Mouse (Mus musculus) neural tube, embryonic 11.5 days (tissue): ENCODE results near the gene Gm2115. TPM values are rescaled to one million over a fixed set of nuclear protein-coding genes. Genes with fewer than 3 reads are reported as not detected.

Source experiments
- ATAC-seq: fragments of 200-750 bp; cut with Nextera tagmentation; 2 replicates; pipeline ENCODE4 v1.8.0; 2017; ENCODE audit warnings: moderate number of reproducible peaks, mild to moderate bottlenecking, moderate TSS enrichment, moderate library complexity; ENCODE audit not compliant: insufficient read depth, low FRiP score, low TSS enrichment
- DNase-seq: peaks from one replicate; pipeline ENCODE4 v3.0.0-alpha.2; 2015; ENCODE audit warnings: low spot score
- H3K27ac ChIP-seq: fragments of 300-500 bp; sonication (generic); 2 replicates; pipeline ENCODE4 v1.5.1; 2014; ENCODE audit warnings: low read depth, mild to moderate bottlenecking, low read length
- H3K27me3 ChIP-seq: fragments of 300-500 bp; sonication (generic); 2 replicates; pipeline ENCODE4 v1.6.1; 2014; ENCODE audit warnings: mild to moderate bottlenecking, low read length, mixed read lengths; ENCODE audit not compliant: control insufficient read depth, insufficient read depth
- H3K36me3 ChIP-seq: fragments of 300-500 bp; sonication (generic); 2 replicates; pipeline ENCODE4 v1.6.1; 2014; ENCODE audit warnings: mild to moderate bottlenecking, low read length, moderate library complexity, mixed read lengths; ENCODE audit not compliant: control insufficient read depth, insufficient read depth
- H3K4me1 ChIP-seq: fragments of 300-500 bp; sonication (generic); 2 replicates; pipeline ENCODE4 v1.6.1; 2014; ENCODE audit warnings: low read length, mixed read lengths; ENCODE audit not compliant: control insufficient read depth, insufficient read depth
- H3K4me2 ChIP-seq: fragments of 300-500 bp; sonication (generic); 2 replicates; pipeline ENCODE4 v1.6.1; 2014; ENCODE audit warnings: low read depth, mild to moderate bottlenecking, moderate library complexity
- H3K4me3 ChIP-seq: fragments of 300-500 bp; sonication (generic); 2 replicates; pipeline ENCODE4 v1.5.1; 2014; ENCODE audit warnings: low read depth, low read length
- H3K9ac ChIP-seq: fragments of 300-500 bp; sonication (generic); 2 replicates; pipeline ENCODE4 v1.6.1; 2014; ENCODE audit warnings: mild to moderate bottlenecking, low read length
- H3K9me3 ChIP-seq: fragments of 300-500 bp; sonication (generic); 2 replicates; pipeline ENCODE4 v1.6.1; 2016; ENCODE audit warnings: low read length; ENCODE audit not compliant: control insufficient read depth
- whole genome bisulfite sequencing: fragments of 180-500 bp; shearing (Covaris S2); extraction: QIAGEN DNeasy Blood & Tissue Kit; methylation state at CpG from one replicate; pipeline ENCODE4 v1.1.7; 2014; 5-methylcytosine and 5-hydroxymethylcytosine counted together
- polyA plus RNA-seq: library from polyadenylated mRNA; unstranded; fragments of >200 nt; fragmentation: Nextera tagmentation; extraction: Ambion mirVana; gene quantifications from 2 replicates; pipeline ENCODE4 v1.2.1, GENCODE M21; 2014

Gene Gm2115
- polyA plus RNA-seq, 1 experiment from 2014 or later, result 0.07 TPM

DNA sequence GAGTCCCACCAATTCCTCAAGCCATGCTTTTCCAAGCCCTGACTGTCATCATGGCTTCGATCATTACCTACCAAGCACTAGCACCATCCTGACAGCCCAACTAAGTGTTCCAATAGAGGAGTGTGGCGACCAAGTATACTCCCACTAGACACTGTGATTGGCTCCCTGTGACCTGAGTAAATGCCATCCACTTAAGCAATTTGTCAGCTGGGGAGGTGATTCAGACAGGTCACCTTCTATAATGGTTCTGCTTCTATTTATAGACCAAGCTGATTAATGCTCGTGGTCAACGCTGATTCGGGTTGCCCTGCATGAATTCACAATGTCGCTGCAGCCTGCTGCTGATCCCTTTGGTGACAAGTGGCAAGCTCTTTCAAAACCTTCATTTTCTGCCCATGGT is 37.4 kb downstream of the Gm2115 start:
- no peak overlapping the region for H3K27ac ChIP-seq
- H3K36me3 ChIP-seq, result no peaks in the 10 kb centered on the region
- no peak for ATAC-seq
- H3K4me2 ChIP-seq, result no peak overlapping the region
- H3K9me3 ChIP-seq, result no peaks in the 10 kb centered on the region
- H3K4me1 ChIP-seq, result no peaks in the 10 kb centered on the region
- H3K4me3 ChIP-seq, result no peak overlapping the region
- WGBS, result 78% methylated on average over 6 of the region's 6 CpGs
- DNase-seq, result no peak
- no peak overlapping the region for H3K9ac ChIP-seq
- H3K27me3 ChIP-seq, result no peaks in the 10 kb centered on the region

DNA sequence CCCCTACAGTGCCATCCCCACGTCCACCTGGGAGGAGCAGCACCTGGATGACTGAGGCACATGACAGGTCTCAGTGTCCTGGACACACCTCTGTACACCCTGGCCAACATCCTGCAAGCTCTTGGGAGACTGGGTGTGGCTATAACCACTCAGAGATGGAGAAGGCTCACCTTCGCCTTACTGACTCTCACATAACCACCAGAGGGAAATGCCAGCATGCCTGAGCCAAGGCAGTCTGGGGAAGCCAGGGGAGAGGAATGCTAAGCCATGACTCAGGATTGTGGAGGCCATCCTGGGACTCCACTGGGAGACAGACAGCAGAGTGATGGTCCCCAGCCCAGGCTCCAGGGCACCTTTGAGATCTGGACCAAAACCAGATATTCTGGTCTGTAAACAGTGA is 48.3 kb downstream of the Gm2115 start:
- no peaks in the 10 kb centered on the region for H3K27me3 ChIP-seq
- ATAC-seq, result no peak
- no peaks in the 10 kb centered on the region for H3K9me3 ChIP-seq
- DNase-seq, result no peak
- no peaks in the 10 kb centered on the region for H3K4me1 ChIP-seq
- no peak overlapping the region for H3K9ac ChIP-seq
- no peak overlapping the region for H3K4me3 ChIP-seq
- H3K4me2 ChIP-seq, result no peak overlapping the region
- no peak overlapping the region for H3K27ac ChIP-seq
- no peaks in the 10 kb centered on the region for H3K36me3 ChIP-seq
- 81% methylated on average over 2 of the region's 2 CpGs for WGBS

- DNase-seq, result no peak
- H3K27ac ChIP-seq, result no peak overlapping the region
- 80% methylated on average over 1 of the region's 1 CpGs for WGBS
- H3K9ac ChIP-seq, result no peak overlapping the region
- no peaks in the 10 kb centered on the region for H3K36me3 ChIP-seq
- no peaks in the 10 kb centered on the region for H3K4me1 ChIP-seq
- H3K9me3 ChIP-seq, result no peaks in the 10 kb centered on the region
- no peak overlapping the region for H3K4me3 ChIP-seq
- no peak overlapping the region for H3K4me2 ChIP-seq
- H3K27me3 ChIP-seq, result no peaks in the 10 kb centered on the region
- no peak for ATAC-seq
Observed at GRCm38 (mm10) chr7:84578841-84579240, 50.1 kb downstream of the Gm2115 start.

GRCm38 (mm10) chr7:84579769-84580168 is 51.0 kb downstream of the Gm2115 start:
- no peak for ATAC-seq
- no peak for DNase-seq
- Histone ChIP-seq H3K4me2 (no peak overlapping the region), H3K4me1 (no peaks in the 10 kb centered on the region), H3K4me3 (no peak overlapping the region), H3K9me3 (no peaks in the 10 kb centered on the region), H3K9ac (no peak overlapping the region), H3K27ac (no peak overlapping the region), H3K27me3 (no peaks in the 10 kb centered on the region), H3K36me3 (no peaks in the 10 kb centered on the region)
- 100% methylated on average over 1 of the region's 1 CpGs for WGBS

DNA sequence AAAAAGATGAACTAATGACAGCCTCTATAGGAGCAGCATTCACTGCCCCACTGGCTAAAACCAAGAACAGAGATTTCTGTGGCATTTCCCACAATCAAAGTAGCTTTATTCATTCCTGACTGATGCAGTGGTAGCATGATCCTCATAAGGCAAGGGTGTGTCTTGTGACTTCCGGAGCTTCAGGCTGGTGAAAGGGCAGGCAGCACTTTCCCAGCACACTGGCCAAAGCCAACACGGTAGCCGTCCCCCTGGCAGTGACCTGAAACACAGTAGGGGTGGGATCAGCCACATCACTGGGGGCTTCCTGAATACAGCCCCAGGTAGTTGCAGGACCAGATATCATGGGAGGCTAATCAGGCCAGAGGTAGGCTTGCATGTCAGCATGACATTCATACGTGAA is 56.3 kb downstream of the Gm2115 start:
- ATAC-seq, result no peak
- 89% methylated on average over 4 of the region's 4 CpGs for WGBS
- no peaks in the 10 kb centered on the region for H3K36me3 ChIP-seq

GRCm38 (mm10) chr7:84586360-84587100 is 57.8 kb downstream of the Gm2115 start:
- no peaks in the 10 kb centered on the region for H3K4me1 ChIP-seq
- H3K4me3 ChIP-seq, result no peak overlapping the region
- ATAC-seq (0 out of 2 replicates have a peak, but pooled peaks have one; percentile 18), DNase-seq (no peak)
- H3K9ac ChIP-seq, result no peak overlapping the region
- 62% methylated on average over 3 of the region's 3 CpGs for WGBS
- H3K9me3 ChIP-seq, result no peaks in the 10 kb centered on the region
- H3K27me3 ChIP-seq, result no peaks in the 10 kb centered on the region
- no peak overlapping the region for H3K4me2 ChIP-seq
- H3K27ac ChIP-seq, result no peak overlapping the region
- H3K36me3 ChIP-seq, result no peaks in the 10 kb centered on the region

More for the DNA sequence above, 56.3 kb downstream of the Gm2115 start:
- H3K4me2 ChIP-seq, result no peak overlapping the region
- H3K4me3 ChIP-seq, result no peak overlapping the region
- DNase-seq, result no peak
- no peak overlapping the region for H3K9ac ChIP-seq
- H3K4me1 ChIP-seq, result no peaks in the 10 kb centered on the region
- no peak overlapping the region for H3K27ac ChIP-seq
- no peaks in the 10 kb centered on the region for H3K27me3 ChIP-seq
- H3K9me3 ChIP-seq, result no peaks in the 10 kb centered on the region

- Histone ChIP-seq H3K4me3 (no peak overlapping the region), H3K4me1 (no peaks in the 10 kb centered on the region), H3K27ac (no peak overlapping the region), H3K9me3 (no peaks in the 10 kb centered on the region), H3K36me3 (no peaks in the 10 kb centered on the region), H3K27me3 (no peaks in the 10 kb centered on the region), H3K4me2 (no peak overlapping the region), H3K9ac (no peak overlapping the region)
- DNase-seq (no peak), ATAC-seq (no peak)
- WGBS, result 88% methylated on average over 5 of the region's 5 CpGs
Observed at GRCm38 (mm10) chr7:84587101-84587783, 58.5 kb downstream of the Gm2115 start.

GRCm38 (mm10) chr7:84590622-84591021 is 61.9 kb downstream of the Gm2115 start:
- Histone ChIP-seq H3K27ac (no peak overlapping the region), H3K27me3 (no peaks in the 10 kb centered on the region), H3K4me1 (no peaks in the 10 kb centered on the region), H3K36me3 (no peaks in the 10 kb centered on the region), H3K4me2 (no peak overlapping the region), H3K4me3 (no peak overlapping the region), H3K9ac (no peak overlapping the region), H3K9me3 (no peaks in the 10 kb centered on the region)
- WGBS, result 89% methylated on average over 2 of the region's 2 CpGs
- DNase-seq, result no peak
- no peak for ATAC-seq

- H3K27ac ChIP-seq, result no peak overlapping the region
- H3K27me3 ChIP-seq, result no peaks in the 10 kb centered on the region
- WGBS, result 97% methylated on average over 3 of the region's 3 CpGs
- H3K4me3 ChIP-seq, result no peak overlapping the region
- no peaks in the 10 kb centered on the region for H3K9me3 ChIP-seq
- no peaks in the 10 kb centered on the region for H3K36me3 ChIP-seq
- no peaks in the 10 kb centered on the region for H3K4me1 ChIP-seq
- ATAC-seq, result no peak
- no peak for DNase-seq
- no peak overlapping the region for H3K4me2 ChIP-seq
- H3K9ac ChIP-seq, result no peak overlapping the region
Observed at GRCm38 (mm10) chr7:84591347-84591746, 62.6 kb downstream of the Gm2115 start.
